Mouse (Mus musculus): ENCODE measurements around the gene Asl.
A peak's percentile ranks its signal among the peaks of the same experiment; 100 is the strongest.

Gene Asl

GRCm38 (mm10) chr5:129971491-129971890 is 57.6 kb downstream of the Asl start:
- no peaks in the 10 kb centered on the region for H3K27me3 ChIP-seq (ENCODE audit: insufficient read depth, low read length)
- peaks cover 70% of the 10 kb centered on the region for H3K36me3 ChIP-seq (ENCODE audit: insufficient read depth, low read length)
- no peak for TF ChIP-seq POU5F1 (IDR thresholded peaks at IDR 0.05; ENCODE audit: borderline replicate concordance, low read length)
- no peak for TF ChIP-seq NANOG (IDR thresholded peaks at IDR 0.05; ENCODE audit: borderline replicate concordance, low read length)
- no peak for TF ChIP-seq CTCF (conservative IDR thresholded peaks at IDR 0.05; ENCODE audit: low read length)
- H3K4me1 ChIP-seq (replicated peaks; ENCODE audit: low read depth, low read length): peaks cover 94% of the 10 kb centered on the region
- H3K4me3 ChIP-seq (replicated peaks; ENCODE audit: low read length): no peak overlapping the region
- H3K9me3 ChIP-seq (ENCODE audit: low read length): no peaks in the 10 kb centered on the region

- Histone ChIP-seq H3K4me1 (replicated peaks; ENCODE audit: low read depth, low read length) (peaks cover 100% of the 10 kb centered on the region), H3K4me3 (replicated peaks; ENCODE audit: low read length) (0 out of 2 replicates have a peak overlapping the region, but pooled peaks have one; percentile 3), H3K27me3 (ENCODE audit: insufficient read depth, low read length) (no peaks in the 10 kb centered on the region), H3K9me3 (ENCODE audit: low read length) (no peaks in the 10 kb centered on the region), H3K36me3 (ENCODE audit: insufficient read depth, low read length) (peaks cover 51% of the 10 kb centered on the region)
- TF ChIP-seq CTCF (conservative IDR thresholded peaks at IDR 0.05; ENCODE audit: low read length): no peak
- TF ChIP-seq POU5F1 (IDR thresholded peaks at IDR 0.05; ENCODE audit: borderline replicate concordance, low read length): no peak
These were observed 60.6 kb downstream of the Asl start for GRCm38 (mm10) chr5:129968417-129968816.

DNA sequence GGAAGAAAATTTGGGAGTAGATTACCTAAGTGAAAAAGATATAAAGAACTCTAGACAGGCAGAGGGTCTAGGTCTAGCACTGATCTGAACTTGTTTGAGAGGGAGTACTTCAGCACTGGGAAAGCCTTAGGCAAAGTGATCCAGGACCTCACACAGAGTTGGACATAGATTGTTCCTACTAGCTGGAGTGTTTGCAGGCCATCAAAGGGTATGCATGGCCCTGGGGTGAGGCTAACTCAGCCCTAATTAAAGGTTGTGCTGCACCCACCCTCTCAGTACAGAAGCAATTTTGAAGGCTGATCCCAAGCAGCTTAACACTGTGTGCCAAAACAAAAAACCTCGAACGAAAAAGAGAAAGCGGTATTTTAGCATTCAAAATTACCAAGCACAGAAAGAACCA is 62.6 kb downstream of the Asl start:
- no peak for TF ChIP-seq CTCF (conservative IDR thresholded peaks at IDR 0.05; ENCODE audit: low read length)
- peak; percentile 79; the same call in 1 of the 2 replicates for TF ChIP-seq NANOG (IDR thresholded peaks at IDR 0.05; ENCODE audit: borderline replicate concordance, low read length)
- no peak for TF ChIP-seq POU5F1 (IDR thresholded peaks at IDR 0.05; ENCODE audit: borderline replicate concordance, low read length)
- Histone ChIP-seq H3K36me3 (ENCODE audit: insufficient read depth, low read length) (peaks cover 39% of the 10 kb centered on the region), H3K9me3 (ENCODE audit: low read length) (no peaks in the 10 kb centered on the region), H3K4me3 (replicated peaks; ENCODE audit: low read length) (no peak overlapping the region), H3K27me3 (ENCODE audit: insufficient read depth, low read length) (no peaks in the 10 kb centered on the region), H3K4me1 (replicated peaks; ENCODE audit: low read depth, low read length) (peaks cover 99% of the 10 kb centered on the region)

DNA sequence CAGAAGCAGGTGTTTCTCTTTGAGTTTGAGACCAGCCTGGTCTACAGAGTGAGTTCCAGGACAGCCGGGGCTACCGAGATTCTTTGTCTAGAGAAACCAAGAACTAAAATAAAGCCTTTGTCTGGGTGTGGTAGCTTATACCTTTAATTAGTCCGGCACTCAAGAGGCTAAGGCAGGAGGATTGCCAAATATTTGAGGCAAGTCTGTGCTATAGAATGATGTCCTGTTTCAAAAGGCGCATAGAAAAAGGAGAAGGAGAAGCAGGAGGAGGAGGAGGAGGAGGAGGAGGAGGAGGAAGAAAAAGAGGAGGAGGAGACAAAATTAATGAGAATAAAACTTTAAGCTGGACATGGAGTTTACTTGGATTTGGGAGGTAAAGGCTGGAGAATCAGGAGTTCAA is 65.8 kb downstream of the Asl start:
- no peaks in the 10 kb centered on the region for H3K9me3 ChIP-seq (ENCODE audit: low read length)
- no peaks in the 10 kb centered on the region for H3K27me3 ChIP-seq (ENCODE audit: insufficient read depth, low read length)
- H3K36me3 ChIP-seq (ENCODE audit: insufficient read depth, low read length): peaks cover 35% of the 10 kb centered on the region
- TF ChIP-seq POU5F1 (IDR thresholded peaks at IDR 0.05; ENCODE audit: borderline replicate concordance, low read length): no peak
- peaks cover 88% of the 10 kb centered on the region for H3K4me1 ChIP-seq (replicated peaks; ENCODE audit: low read depth, low read length)
- no peak overlapping the region for H3K4me3 ChIP-seq (replicated peaks; ENCODE audit: low read length)

All from E14TG2a.4 (cell line).